Mouse (Mus musculus): ENCODE data around the gene Gmpr2.

Gmpr2 gene

DNA sequence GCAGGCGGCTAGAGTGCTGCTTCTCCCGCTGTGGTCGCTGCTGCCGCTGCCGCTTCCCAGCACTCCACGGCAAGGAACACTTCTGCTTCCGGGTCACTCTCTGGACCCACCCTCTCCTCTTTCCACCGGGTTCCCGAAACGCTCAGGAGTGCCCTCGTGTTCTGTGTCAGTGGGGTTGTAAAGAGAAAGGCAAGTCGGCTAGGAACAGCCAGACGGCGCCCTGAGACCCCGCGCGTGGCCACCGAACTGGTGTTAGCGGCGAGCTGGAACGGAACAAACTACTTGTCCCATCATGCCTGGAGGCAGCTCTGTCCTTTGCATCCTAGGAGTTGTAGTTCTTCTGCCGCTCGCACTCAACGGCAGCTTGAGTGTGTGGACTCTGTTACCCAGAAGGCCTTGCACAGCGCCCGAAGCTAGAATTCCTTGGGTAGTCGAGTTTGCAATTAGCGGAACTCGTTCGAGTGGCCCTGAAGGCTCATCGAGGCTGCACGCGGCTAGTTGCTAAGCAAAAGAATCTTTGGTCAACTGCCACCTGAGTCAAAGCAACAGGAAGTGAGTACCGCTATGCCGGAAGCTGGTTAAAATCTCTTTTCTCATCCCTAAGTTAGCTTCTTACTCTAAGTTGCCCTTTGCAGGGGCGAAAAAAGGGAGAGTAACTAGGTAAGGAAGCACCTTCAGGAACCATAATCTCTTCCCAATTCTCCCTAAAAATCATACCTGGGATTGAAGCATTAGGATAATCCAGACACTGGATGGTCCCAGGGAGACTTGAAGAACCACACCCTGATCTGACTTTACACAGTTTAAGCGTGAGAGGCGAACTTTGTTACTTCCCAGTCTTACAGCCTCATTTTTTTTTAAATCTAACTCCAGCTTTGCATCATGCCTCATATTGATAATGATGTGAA, at the start of gene Gmpr2, which contains the start of gene Nedd8:
Gmpr2 (plus strand) TSS at position 109 of the 908 bp plus-strand sequence.
Nedd8 (minus strand) TSS at position 292 of the 908 bp plus-strand sequence.
- peak; percentile 91 for DNase-seq

DNA sequence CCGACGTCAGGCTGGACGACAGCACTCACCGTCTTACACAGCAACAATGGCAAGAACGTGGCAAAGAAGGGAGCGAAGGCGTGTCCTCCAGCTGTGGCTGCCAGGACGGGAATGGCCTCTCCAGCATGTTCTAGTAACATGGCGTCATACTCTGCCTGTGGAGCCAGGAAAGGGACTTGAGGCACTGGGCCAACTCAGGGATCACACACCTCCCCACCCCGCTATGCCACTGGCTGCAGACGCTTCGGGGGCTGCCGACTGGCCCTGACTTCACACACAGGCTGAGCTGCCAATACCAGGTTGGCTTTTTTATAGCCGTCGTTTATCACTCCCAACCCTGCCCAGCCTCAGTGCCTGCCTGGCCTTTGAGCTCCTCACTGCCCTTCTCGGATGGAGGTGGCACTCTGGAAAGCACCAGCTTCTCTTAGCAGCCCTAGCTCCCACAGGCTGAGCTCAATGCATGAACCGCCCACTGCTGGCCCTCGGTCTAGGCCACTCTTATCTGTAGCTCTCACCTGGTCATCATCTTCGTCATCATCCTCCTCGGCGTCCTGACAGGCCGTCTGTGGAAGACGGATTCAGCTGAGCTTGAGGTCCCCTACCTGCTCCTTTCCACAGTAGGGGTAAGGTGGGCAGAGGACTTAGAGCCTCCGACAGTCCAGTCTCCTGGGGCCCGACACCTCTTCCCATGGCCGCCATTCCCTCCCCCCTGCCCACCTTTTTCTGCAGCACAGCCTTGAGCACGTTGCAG, 43.5 kb upstream of the Gmpr2 start:
- no peak for DNase-seq

DNA sequence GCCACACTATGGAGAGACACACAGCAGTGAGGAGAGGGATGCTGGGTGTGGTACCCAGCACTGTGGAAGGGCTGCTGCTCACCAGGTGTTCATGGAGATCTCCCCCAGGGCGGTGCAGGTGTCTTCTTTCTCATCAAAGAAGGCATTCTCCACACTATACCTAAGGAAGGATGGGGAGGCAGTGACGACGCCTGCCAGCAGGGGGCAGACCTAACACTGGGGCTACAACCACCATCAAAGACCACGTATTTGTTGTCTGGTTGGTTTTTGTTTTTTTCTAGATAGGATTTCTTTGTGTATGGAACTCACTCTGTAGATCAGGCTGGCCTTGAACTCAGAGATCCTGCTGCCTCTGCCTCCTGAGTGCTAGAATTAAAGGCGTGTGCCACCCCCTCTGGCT, 42.4 kb upstream of the Gmpr2 start:
- DNase-seq = peak; percentile 77

DNA sequence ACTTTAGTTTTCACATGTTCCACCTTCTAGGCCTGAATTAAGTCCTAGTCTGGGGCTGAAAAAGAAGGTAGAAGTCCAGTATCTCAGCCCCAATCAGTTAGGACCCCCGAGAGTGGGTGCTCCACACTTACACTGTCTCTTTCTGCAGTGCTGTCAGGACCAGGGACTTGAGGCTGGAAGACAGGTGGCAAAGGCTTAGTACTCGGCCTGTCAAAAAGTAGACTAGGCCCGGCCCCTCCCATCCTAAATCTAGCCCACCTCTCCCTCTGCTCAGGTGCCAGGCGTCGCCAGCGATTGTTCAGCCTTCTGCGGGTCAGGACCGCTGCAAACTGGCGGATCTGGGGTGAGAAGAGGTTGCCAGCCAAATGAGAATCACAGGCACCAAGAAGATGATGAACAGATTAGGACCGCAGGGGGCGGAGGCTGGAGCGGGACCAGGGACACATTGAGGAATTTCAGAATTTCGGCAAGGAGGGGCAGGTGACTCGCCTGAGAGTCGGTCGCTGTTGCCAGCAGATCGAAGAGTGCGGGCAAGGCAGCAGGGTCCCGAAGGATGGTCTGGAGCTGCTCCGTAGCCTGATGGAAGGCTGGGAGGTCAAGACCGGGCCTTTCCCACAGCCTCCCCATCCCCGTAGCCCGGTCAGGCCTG, 36.7 kb upstream of the Gmpr2 start:
- DNase-seq = peak; percentile 48

DNA sequence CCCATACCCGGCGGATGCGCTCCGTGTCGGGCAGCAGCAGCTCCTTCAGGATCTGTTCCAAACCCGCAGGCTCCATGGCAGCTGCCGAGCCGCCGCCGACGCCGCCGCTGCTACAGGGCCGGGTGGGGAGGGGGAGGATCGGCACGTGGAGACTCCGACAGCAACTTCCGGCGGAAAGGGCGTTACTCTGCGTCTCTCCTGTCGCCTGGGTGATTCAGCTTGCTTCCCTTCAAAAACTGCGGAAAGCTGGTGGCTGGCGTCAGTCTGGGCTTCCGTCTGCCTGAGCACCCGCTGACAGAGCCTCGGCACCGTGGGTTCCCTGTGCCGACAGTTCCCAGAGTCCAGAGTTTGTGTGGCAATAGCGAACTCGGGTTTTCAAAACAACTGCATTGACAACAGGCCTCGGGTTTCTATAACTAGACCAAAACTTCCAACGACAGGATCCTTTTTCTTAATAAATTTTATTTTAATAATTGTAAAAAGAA, 36.2 kb upstream of the Gmpr2 start, which contains the start of gene Ipo4:
Ipo4 (minus strand) TSS at position 435 of the 485 bp plus-strand sequence.
- peak; percentile 94 for DNase-seq

DNA sequence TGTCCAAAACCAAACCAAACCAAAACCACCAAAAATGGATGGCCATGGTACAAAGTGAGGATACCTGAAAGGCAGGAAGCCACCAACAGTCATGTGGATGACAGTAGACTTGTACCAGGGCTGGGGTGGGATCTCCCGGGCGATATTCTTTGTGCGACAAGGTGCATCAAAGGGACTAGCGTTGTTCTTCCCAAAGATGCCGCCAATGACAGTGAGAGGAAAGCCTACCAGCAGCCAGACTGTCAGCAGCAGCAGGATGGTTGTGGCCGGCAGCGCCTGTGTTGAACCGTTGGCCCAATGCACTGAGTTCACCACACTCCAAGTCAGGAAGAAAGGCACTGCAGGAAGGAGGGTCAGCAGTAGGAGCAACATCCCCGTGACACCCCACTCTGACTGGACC, 33.9 kb upstream of the Gmpr2 start, which contains the start of gene Gm49378:
Gm49378 (minus strand) TSS at position 101 of the 400 bp plus-strand sequence.
- no peak for DNase-seq

DNA sequence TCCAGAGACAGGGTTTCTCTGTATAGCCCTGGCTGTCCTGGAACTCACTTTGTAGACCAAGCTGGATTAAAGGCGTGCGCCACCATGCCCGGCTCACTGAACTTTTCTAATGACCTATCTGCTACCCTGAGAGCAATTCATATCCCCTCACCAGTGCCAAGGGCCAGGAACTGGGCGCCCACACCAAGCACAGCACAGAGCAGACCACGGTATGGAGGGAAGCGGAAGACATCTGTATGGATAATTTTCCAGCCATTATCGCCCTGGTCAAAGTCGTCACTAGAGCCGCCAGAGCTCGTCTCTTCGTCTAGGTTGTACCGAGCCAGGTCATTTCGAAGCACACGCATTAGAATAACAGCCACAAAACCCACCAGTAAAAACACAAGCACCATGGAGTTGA, 30.9 kb upstream of the Gmpr2 start:
- no peak for DNase-seq

DNA sequence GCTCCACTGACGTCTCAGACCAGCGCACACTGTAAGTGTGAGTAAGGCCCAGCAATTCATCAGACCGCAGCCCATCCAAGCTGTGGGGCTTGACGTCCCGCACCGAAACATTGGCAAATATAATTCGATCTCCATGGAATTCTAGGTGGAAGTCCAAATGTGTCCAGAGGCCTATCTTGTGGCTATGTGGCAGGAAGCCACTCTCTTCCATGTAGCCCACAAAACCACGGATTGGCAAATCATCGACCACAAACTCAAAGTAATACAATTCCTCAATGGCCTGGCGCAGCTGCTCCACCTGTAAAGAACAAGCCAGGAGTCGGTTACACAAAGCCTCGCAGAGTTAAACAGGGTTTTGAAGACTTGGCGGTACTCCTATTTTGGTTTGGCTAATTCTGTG, 30.4 kb upstream of the Gmpr2 start:
- no peak for DNase-seq

DNA sequence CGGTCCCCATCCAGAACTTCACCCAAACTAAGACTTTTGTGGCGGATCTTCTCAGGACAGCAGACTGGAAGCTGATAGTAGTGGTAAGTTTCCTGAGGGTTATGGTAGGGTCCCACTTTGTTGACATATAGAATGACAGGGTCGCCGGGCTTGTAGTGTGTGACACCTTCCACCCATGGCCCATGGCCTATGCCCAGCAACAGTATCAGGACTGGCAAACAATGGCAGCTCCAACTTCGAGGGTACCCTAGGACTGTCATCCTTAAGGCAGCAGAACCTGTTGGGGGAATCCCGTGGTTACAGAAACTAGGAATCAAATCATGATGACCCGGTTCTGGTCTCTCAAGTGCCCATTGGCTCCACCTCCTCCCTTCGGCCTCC, 29.1 kb upstream of the Gmpr2 start:
- DNase-seq = no peak

DNA sequence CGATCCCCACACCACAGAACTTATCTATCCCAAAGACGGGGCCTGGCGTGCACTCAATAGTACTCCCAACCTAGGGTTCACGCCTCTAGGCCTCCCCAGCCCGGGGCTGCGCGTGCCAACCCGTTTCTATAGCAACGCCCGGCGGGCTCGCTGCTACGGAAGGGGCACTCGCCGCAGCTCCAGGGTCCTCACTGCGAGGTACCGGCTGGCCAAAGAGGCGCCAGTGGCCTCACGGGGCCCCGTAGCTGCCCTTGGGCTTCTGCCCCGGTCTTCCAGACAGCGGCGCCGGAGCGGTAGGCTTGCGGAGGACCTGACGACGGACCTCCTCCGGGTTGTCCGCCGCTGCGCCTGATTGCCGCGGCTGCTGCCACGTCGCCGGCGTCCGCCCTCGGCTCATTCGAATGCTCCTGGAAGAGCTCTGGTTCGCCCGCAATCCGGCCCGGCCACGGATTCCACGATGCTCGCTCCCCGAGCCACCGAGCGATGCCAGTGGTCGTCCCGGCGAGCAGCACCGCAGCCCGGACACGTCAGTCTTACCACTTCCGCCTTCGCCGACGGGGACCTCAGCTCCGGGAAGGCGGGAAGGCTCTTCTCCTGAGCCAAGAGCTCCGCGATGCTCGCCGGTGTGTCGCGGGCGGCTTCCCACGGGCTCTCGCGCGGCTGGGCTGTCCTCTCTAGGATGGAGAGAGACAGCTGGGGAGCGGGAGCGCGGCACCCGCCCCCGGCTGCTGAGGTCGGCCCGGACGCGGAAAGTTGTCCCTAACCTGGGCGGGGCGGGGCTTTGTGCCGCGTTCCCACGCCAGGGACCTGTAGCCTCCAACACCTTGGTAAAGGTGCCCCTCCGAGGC, 28.5 kb upstream of the Gmpr2 start, which contains the start of gene Tm9sf1:
Tm9sf1 (minus strand) TSS at position 747 of the 848 bp plus-strand sequence.
- peak; percentile 90 for DNase-seq

DNA sequence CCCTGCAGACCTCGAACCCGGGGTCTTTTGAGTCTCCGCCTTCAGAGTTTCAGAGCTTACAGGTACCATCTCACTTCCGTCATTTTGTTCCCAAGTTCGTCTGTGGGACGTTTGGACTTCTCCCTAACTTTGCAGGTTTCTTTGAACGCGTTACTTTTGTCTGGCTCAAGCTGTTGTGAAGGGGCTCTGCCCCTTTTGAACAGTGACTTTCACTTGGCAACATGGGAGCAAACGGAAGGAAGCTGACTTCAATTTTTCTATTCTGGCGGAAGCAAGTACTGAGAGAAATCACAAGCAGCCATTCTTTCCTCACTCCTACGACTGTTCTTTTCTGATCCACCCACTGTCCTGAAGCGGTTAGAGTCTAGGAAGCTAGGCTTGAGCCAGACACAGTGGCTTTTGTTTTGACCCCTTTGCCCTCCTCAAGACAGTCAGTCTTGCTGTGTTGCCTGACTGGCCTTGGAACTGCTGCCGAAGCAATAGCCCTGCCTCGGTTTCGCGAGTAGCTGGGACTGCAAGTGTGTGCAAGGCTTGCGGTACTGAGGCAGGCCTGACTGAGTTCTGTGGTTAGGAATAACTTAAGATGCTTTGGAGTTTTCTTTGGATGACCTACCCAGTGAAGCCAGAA, 27.4 kb upstream of the Gmpr2 start:
- DNase-seq = peak; percentile 34

DNA sequence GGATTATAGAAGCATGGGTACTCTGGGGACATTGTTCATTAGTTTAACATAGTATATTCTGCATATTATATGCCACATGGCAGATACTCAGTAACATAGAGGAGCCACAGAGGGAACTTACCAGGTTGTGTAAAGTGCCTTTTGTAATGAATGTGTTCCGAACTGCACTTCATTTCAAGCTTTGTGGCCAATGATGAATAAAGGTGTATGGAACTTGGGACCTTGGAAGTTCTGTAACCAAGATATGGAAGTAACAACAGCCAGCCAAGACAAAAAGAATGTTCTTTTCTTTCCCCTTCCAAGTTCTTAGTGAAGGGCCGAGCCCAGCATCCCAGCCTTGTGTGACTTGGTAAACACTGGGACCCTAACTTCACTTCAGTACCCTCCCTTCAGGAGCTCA, 21.9 kb upstream of the Gmpr2 start, which contains the start of gene Tssk4:
Tssk4 (plus strand) TSS at position 301 of the 400 bp plus-strand sequence.
- no peak for DNase-seq

DNA sequence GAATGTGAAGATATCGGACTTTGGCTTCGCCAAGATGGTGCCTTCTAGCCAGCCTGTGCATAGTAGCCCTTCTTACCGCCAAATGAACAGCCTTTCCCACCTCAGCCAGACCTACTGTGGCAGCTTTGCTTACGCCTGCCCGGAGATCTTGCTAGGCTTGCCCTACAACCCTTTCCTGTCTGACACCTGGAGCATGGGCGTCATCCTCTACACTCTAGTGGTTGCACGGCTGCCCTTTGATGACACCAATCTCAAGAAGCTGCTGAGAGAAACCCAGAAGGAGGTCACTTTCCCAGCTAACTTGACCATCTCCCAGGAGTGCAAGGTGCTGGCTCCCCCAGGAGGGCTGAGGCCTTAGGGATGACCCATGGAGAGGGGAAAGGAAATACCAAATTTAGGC, 20.2 kb upstream of the Gmpr2 start:
- DNase-seq = no peak

DNA sequence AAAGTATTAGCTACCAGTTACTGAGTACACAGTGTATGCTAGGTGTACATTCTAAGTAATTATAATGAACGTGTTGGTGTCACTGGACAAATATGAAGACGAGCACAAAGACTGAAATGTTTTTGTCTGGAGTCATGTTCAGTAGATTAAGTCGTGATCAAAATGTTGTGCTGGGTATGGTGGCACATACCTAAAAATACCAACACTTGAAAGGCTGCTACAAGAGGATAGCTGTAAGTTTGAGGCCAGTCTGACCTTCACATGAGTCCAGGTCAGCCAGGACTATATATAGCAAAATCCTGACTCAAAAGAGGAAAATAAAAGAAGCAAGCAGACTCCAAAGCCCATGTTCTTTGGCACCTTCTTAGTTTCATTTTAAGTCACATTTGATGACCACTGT, 14.8 kb upstream of the Gmpr2 start:
- no peak for DNase-seq

DNA sequence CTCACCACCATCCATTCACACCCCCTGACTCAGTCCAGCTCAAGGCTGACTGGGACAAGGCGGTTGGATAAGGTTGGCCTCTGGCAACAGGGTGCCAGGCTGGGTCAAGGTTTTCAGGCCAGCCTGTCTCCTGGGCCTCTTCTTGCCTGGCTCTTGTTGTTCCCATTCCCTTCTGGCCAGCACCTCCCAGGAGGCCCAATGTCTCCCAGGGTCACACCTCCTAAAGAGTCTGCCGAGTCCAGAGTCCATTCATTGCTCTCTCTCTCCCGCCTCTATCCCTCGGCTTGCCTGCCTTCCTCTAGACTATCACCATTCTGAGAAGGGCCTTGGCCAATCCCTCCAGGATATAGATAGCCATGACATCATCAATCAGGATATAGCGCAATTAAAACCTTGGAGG, 13.7 kb upstream of the Gmpr2 start:
- DNase-seq = no peak

DNA sequence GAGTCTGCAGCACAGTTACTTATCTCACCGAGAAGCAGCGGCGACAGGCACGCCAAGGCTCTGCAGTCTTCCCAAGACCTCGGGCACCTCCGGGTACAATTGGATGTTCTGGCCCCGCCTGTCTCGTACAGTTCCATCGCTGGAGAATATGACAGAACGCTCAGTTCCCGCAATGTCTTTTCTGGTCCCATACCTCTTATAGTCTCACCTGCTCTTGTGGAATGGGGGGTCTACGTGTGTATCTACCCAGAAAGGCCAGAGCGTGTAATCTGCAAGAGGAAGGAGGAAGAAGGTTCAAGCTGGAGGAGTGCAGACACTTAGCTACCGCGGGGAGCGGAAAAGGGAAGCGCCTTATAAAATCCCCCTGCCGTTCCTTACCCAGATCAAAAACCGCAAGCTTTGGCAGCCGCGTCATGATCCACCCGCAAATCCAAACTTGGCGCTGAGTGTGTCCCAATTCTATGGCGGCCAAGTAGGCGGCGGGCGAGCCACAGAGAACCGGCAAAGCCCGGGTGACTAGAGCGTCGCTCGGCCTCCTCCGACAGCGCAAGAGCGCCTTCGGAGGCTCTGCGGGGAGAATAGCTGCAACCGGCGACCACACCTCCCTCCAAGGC, 11.7 kb upstream of the Gmpr2 start, which contains the start of gene Mdp1:
Mdp1 (minus strand) TSS at position 549 of the 614 bp plus-strand sequence.
- DNase-seq = peak; percentile 87

DNA sequence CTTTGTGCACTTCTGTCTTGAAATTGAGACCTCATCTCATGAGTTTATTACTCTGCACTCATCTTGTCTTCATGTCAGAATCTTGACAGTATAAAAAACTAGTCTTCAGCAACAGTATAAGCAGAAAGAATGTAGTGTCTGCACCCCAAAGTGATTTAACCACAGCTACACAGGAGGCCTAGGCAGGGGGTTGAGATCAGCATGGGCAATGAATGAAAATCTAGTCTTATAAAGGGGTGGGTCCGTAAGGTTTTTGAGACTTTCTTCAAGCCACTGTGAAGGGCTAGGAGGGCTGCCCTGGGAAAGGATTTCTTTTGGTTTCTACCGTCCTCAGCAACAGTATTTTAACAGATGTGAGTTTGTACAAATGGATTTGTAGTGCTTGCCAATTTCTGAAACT, 11.1 kb upstream of the Gmpr2 start:
- no peak for DNase-seq

DNA sequence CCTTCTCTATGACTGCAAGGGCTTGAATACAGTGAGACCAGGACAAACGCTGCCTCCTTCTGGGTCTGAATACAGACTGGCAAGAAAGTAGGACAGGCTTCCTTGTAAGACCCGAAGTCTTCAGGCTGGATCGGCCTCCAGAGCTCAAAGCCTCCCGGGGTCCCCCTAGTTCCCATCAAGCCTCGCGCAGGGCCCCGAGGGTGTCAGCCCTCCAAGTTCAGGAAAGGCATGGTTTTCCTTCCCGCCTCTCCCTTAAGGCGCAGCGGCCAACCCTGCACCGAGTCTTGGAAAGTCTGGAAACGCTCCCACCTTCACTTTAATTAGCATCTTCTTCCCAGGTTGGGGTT, 282 bp upstream of the Gmpr2 start:
- no peak for DNase-seq

DNA sequence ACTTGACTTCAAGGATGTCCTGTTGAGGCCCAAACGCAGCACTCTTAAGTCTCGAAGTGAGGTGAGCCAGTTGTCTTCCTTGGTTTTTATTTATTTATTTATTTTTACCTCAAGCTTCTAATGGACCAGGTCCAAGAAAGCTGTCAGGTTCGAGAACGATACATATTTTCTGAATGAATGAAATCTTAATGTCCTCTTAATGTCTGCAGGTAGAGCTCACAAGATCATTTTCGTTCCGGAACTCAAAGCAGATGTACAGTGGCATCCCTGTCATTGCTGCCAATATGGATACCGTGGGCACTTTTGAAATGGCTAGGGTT, 960 bp downstream of the Gmpr2 start:
- no peak for DNase-seq

DNA sequence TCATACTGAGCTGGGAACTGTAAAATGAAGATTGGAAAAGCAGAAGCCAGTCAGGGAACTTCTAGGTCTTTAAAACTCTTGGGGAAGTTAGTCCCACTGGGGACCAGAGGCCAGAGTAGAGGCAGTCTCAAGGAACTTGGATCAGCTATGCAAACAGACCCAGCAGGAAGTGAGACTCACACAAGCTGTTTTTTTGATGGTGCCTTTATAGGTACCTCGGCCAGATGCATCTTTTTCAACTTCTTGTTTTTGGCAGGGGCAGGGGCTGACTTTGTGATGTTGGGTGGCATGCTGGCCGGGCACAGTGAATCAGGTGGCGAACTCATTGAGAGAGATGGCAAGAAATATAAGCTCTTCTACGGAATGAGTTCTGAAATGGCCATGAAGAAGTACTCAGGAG, 5.9 kb downstream of the Gmpr2 start:
- DNase-seq = no peak
